Comparison of ENCODE assay signal across 7 mouse cellular contexts in the genomic region with DNA sequence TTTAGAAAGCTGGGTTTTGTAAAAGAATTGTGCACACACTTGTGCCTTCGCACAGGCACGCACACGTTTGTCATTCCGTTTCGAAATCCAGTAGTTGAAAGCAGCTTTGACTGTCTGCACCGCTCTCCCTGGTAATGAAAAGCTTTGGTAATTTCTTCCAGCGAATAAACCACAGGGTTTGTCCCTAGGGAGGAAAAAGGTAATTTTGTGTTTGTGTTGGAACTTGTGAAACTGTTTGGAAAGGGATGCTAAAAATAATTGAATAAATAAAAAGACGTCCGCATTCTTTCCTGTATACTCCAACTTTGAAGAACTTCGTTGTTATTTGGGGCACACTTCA. TPM values are rescaled to one million over a fixed set of nuclear protein-coding genes. Genes with fewer than 3 reads are reported as not detected.
DNase-seq lines count a peak whose midpoint lies in the region; ATAC-seq and TF ChIP-seq lines count a peak whose summit lies in the region.

No protein-coding gene starts in this region.

- peak overlapping the region; percentile 58 for H3K9ac ChIP-seq in forebrain, embryonic 16.5 days (replicated peaks; ENCODE audit: low read depth, low read length)
- peak overlapping the region; percentile 68 for H3K9ac ChIP-seq in liver, embryonic 15.5 days

- H3K4me3 ChIP-seq in E14TG2a.4 (replicated peaks; ENCODE audit: low read length) = peak overlapping the region; percentile 83
- peak overlapping the region; percentile 57 for H3K4me3 ChIP-seq in forebrain, embryonic 16.5 days (replicated peaks; ENCODE audit: low read length)
- peak overlapping the region; percentile 72 for H3K4me3 ChIP-seq in liver, embryonic 15.5 days (replicated peaks)

- H3K27me3 ChIP-seq in E14TG2a.4 (ENCODE audit: insufficient read depth, low read length) = no peaks in the 10 kb centered on the region
- H3K27me3 ChIP-seq in forebrain, embryonic 16.5 days (replicated peaks; ENCODE audit: control insufficient read depth, insufficient read depth, low read length) = no peaks in the 10 kb centered on the region
- no peaks in the 10 kb centered on the region for H3K27me3 ChIP-seq in liver, embryonic 15.5 days

- H3K4me1 ChIP-seq in E14TG2a.4 (replicated peaks; ENCODE audit: low read depth, low read length) = peaks cover 47% of the 10 kb centered on the region
- H3K4me1 ChIP-seq in forebrain, embryonic 16.5 days (replicated peaks; ENCODE audit: control insufficient read depth, insufficient read depth, low read length) = peaks cover 6% of the 10 kb centered on the region
- H3K4me1 ChIP-seq in liver, embryonic 15.5 days (replicated peaks) = peaks cover 41% of the 10 kb centered on the region

- WGBS in forebrain, embryonic 16.5 days = 11% methylated on average over 10 of the region's 10 CpGs
- WGBS in liver, embryonic 15.5 days (ENCODE audit: insufficient replicate concordance) = 4% methylated on average over 10 of the region's 10 CpGs

- no peaks in the 10 kb centered on the region for H3K9me3 ChIP-seq in E14TG2a.4 (ENCODE audit: low read length)
- no peaks in the 10 kb centered on the region for H3K9me3 ChIP-seq in forebrain, embryonic 16.5 days (ENCODE audit: control insufficient read depth, low read length)
- no peaks in the 10 kb centered on the region for H3K9me3 ChIP-seq in liver, embryonic 15.5 days (replicated peaks)

- no peaks in the 10 kb centered on the region for H3K36me3 ChIP-seq in E14TG2a.4 (ENCODE audit: insufficient read depth, low read length)
- no peaks in the 10 kb centered on the region for H3K36me3 ChIP-seq in forebrain, embryonic 16.5 days (ENCODE audit: control insufficient read depth, insufficient read depth)
- H3K36me3 ChIP-seq in liver, embryonic 15.5 days (replicated peaks) = no peaks in the 10 kb centered on the region

- no peak overlapping the region for H3K27ac ChIP-seq in forebrain, embryonic 16.5 days (ENCODE audit: low read length)
- peak overlapping the region; percentile 75 for H3K27ac ChIP-seq in liver, embryonic 15.5 days (replicated peaks)

- H3K4me2 ChIP-seq in forebrain, embryonic 16.5 days (ENCODE audit: low read length) = peak overlapping the region; percentile 95
- peak overlapping the region; percentile 85 for H3K4me2 ChIP-seq in liver, embryonic 15.5 days

- ATAC-seq in forebrain, embryonic 16.5 days = 0 out of 2 replicates have a peak, but pooled peaks have one; percentile 7
- ATAC-seq in liver, embryonic 15.5 days (ENCODE audit: insufficient read depth) = peak; percentile 30

- peak; percentile 56 for DNase-seq in 3T3-L1 (ENCODE audit: low read depth, low spot score)
- DNase-seq in cerebellum, postnatal 4 days (ENCODE audit: low spot score in 2 of 2) = no peak
- DNase-seq in layer of hippocampus, adult 18-20 months (ENCODE audit: low spot score in 2 of 2) = no peak
- no peak for DNase-seq in right cerebral cortex, adult 18-20 months

- no peak for TF ChIP-seq CTCF in E14TG2a.4 (conservative IDR thresholded peaks at IDR 0.05; ENCODE audit: low read length)

RNA-seq across cellular contexts. Expression of gene Commd8, which starts 35.7 kb away (rescaled TPM):
- polyA plus RNA-seq in forebrain, embryonic 16.5 days (2015; fragmentation: Nextera tagmentation; extraction: Ambion mirVana) = 146 and 163 TPM in 2 replicates
- polyA plus RNA-seq in liver, embryonic 15.5 days (2015; fragmentation: Nextera tagmentation; extraction: Ambion mirVana) = 52.8 and 55.4 TPM in 2 replicates
- total RNA-seq in layer of hippocampus, adult 18-20 months (2021) = 100 to 1,000 TPM; 106 to 108 TPM
